Mouse (Mus musculus) A20 (cell line): ENCODE data around the gene Ino80b.
A peak's percentile ranks its signal among the peaks of the same experiment; 100 is the strongest.

Experiments used
- DNase-seq: peaks from one replicate; pipeline ENCODE4 v3.0.0-alpha.2; 2011; ENCODE audit warnings: low read depth, low spot score

Gene Ino80b

GRCm38 (mm10) chr6:83086121-83087035 is 38.9 kb downstream of the Ino80b start, which contains the start of gene Lbx2:
Lbx2 (plus strand) TSS chr6:83086367.
- DNase-seq = no peak

GRCm38 (mm10) chr6:83084477-83084876 is 40.8 kb downstream of the Ino80b start:
- no peak for DNase-seq

- no peak for DNase-seq
Observed at GRCm38 (mm10) chr6:83083497-83083896, 41.7 kb downstream of the Ino80b start.

GRCm38 (mm10) chr6:83080210-83080609 is 45.0 kb downstream of the Ino80b start:
- no peak for DNase-seq

GRCm38 (mm10) chr6:83078324-83078858 is 46.8 kb downstream of the Ino80b start:
- peak; percentile 93 for DNase-seq

GRCm38 (mm10) chr6:83077630-83078323 is 47.5 kb downstream of the Ino80b start, which contains the start of gene Pcgf1:
Pcgf1 (plus strand) TSS chr6:83077869.
- peak; percentile 32 for DNase-seq

GRCm38 (mm10) chr6:83074979-83075378 is 50.3 kb downstream of the Ino80b start:
- peak; percentile 38 for DNase-seq
